Mouse (Mus musculus) E14TG2a.4 (cell line): ENCODE results near the gene Olfr329-ps.
"Not testable (repeated sequence)": the region's sequence is repeated elsewhere in the genome, so short reads cannot be mapped to it uniquely, and the experiment has no call there.

Experiments
- CTCF ChIP-seq: conservative IDR thresholded peaks from 2 replicates; pipeline ENCODE4 v1.5.1; 2014; ENCODE audit warnings: low read length
- NANOG ChIP-seq: IDR thresholded peaks from 2 replicates; pipeline ENCODE4 v1.6.1; 2014; ENCODE audit warnings: borderline replicate concordance, low read length, mixed read lengths

- not testable (repeated sequence) for TF ChIP-seq CTCF, NANOG
These were observed 27.3 kb downstream of the Olfr329-ps start for GRCm38 (mm10) chr11:58518916-58519315.
